In the genomic region with DNA sequence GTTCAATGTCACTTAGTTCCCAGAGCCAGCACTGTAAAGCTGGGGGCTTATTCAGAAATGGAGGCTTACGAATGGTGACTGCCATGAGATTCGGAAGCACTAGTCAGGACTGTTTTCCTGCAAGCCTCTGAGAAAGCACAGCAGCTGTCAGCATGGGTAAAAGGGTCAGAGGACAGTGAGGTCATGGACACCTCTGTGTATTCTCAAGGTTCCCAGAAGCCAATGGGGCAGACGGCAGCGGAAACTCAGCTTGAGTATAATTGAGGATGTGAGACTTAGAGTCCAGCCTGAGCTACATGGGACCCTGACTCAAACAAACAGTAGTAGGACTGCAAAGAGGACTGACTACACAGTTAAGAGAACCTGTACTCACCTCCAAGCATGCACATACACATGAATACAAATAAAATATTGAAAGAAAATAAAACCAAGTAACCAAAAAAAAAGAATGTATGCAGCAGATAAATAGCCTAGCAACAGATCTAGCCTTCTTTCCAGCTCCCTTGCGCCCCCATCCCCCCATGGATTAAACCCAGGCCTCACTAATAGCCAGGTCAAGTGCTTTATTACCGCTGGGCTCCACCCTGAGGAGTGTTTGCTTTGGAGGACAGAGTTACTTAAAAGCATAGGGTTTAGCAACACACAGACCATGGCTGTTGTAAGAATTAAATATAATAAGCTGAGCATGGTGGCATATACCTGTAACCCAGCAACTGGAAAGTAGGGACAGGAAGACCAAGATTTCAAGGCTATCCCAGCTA, we compare ENCODE assay signal across 16 mouse cellular contexts.
DNase-seq lines count a peak whose midpoint lies in the region; ATAC-seq lines count a peak whose summit lies in the region.
"Had no signal": no experiment of that assay in that cellular context is flagged by ENCODE, and none has a peak within 500 bp of the region (broad histone marks: within the 10 kb centered on the region; RNA-seq: fewer than 3 reads in every experiment).

No protein-coding gene starts in this region.

- 33% methylated on average over 6 of the region's 6 CpGs for WGBS in intestine, embryonic 15.5 days
- 52% methylated on average over 6 of the region's 6 CpGs for WGBS in liver, embryonic 16.5 days (ENCODE audit: insufficient replicate concordance)

- peak; percentile 52 to 76 for DNase-seq in lung, adult 18-20 months
- no peak for DNase-seq in lung, postnatal 10 days
- no peak for DNase-seq in urinary bladder, postnatal 14 days (ENCODE audit: low spot score)
- no peak for DNase-seq in thymus, postnatal 10 days (ENCODE audit: low spot score in 2 of 2)
- DNase-seq in right cerebral cortex, adult 18-20 months = no peak
- DNase-seq: cerebellum, adult 18-20 months; gastrocnemius, postnatal 25 days; heart, postnatal 14 days; midbrain, embryonic 14.5 days had no signal

- peaks cover 27% of the 10 kb centered on the region for H3K4me1 ChIP-seq in intestine, embryonic 15.5 days (replicated peaks)
- peaks cover 15% of the 10 kb centered on the region for H3K4me1 ChIP-seq in liver, embryonic 16.5 days (ENCODE audit: control insufficient read depth, low read depth, low read length)

- peak overlapping the region; percentile 66 for H3K27ac ChIP-seq in intestine, embryonic 15.5 days
- no peak overlapping the region for H3K27ac ChIP-seq in liver, embryonic 16.5 days (ENCODE audit: low read length)
- H3K27ac ChIP-seq: kidney, embryonic 15.5 days; macrophage; neural tube, embryonic 12.5 days had no signal

- no peak overlapping the region for H3K4me3 ChIP-seq in intestine, embryonic 15.5 days (replicated peaks)
- no peak overlapping the region for H3K4me3 ChIP-seq in liver, embryonic 16.5 days (ENCODE audit: low read depth, low read length)
- H3K4me3 ChIP-seq: kidney, embryonic 15.5 days; neural tube, embryonic 12.5 days had no signal

- no peak overlapping the region for H3K9ac ChIP-seq in intestine, embryonic 15.5 days
- H3K9ac ChIP-seq in liver, embryonic 16.5 days (ENCODE audit: low read depth, low read length) = no peak overlapping the region; the same call in 1 of the 2 replicates
- H3K9ac ChIP-seq: kidney, embryonic 15.5 days; neural tube, embryonic 12.5 days had no signal

- H3K27me3 ChIP-seq in intestine, embryonic 15.5 days (replicated peaks) = no peaks in the 10 kb centered on the region
- no peaks in the 10 kb centered on the region for H3K27me3 ChIP-seq in liver, embryonic 16.5 days (ENCODE audit: control insufficient read depth, insufficient read depth, low read depth, low read length)
- H3K27me3 ChIP-seq: kidney, embryonic 15.5 days; neural tube, embryonic 12.5 days; Patski had no signal

- peak; percentile 66 for ATAC-seq in intestine, embryonic 15.5 days
- ATAC-seq in liver, embryonic 16.5 days (ENCODE audit: low read depth) = no peak
- ATAC-seq: hindbrain, embryonic 16.5 days; Patski had no signal

- H3K9me3 ChIP-seq in intestine, embryonic 15.5 days = no peaks in the 10 kb centered on the region
- no peaks in the 10 kb centered on the region for H3K9me3 ChIP-seq in liver, embryonic 16.5 days (replicated peaks; ENCODE audit: control insufficient read depth, low read length)
- H3K9me3 ChIP-seq: kidney, embryonic 15.5 days; neural tube, embryonic 12.5 days had no signal

- H3K4me2 ChIP-seq in intestine, embryonic 15.5 days (replicated peaks) = peak overlapping the region; percentile 34; the same call in 1 of the 2 replicates
- peak overlapping the region; percentile 17; the same call in 1 of the 2 replicates for H3K4me2 ChIP-seq in liver, embryonic 16.5 days (ENCODE audit: low read depth, low read length)
- H3K4me2 ChIP-seq: kidney, embryonic 15.5 days; neural tube, embryonic 12.5 days had no signal

- H3K36me3 ChIP-seq in intestine, embryonic 15.5 days = no peaks in the 10 kb centered on the region
- no peaks in the 10 kb centered on the region for H3K36me3 ChIP-seq in liver, embryonic 16.5 days (ENCODE audit: control insufficient read depth, insufficient read depth)
- H3K36me3 ChIP-seq: kidney, embryonic 15.5 days; neural tube, embryonic 12.5 days had no signal

Comparison
In these comparisons a context has a peak if more than half of its experiments do, and no peak if none do; other contexts are left out.
1. DNase-seq: peak in lung, adult 18-20 months (2 of 2); none in lung, postnatal 10 days (single experiment), urinary bladder, postnatal 14 days (single experiment), thymus, postnatal 10 days (0 of 2) and right cerebral cortex, adult 18-20 months (single experiment).